Mouse (Mus musculus) lung, adult 2 months (tissue): ENCODE data around the gene Glo1. TPM values are rescaled to one million over a fixed set of nuclear protein-coding genes. Genes with fewer than 3 reads are reported as not detected.

ENCODE experiments used
- DNase-seq: peaks from one replicate; pipeline ENCODE4 v3.0.0; 2022
- H3K4me1 ChIP-seq: fragments of 200-500 bp; 2 replicates; pipeline ENCODE4 v1.6.1; 2011; ENCODE audit warnings: low read length; ENCODE audit not compliant: control insufficient read depth, insufficient read depth
- H3K4me3 ChIP-seq: fragments of 200-500 bp; replicated peaks from 2 replicates; pipeline ENCODE3; 2011; ENCODE audit warnings: low read depth, mild to moderate bottlenecking, control low read depth, low read length; ENCODE audit errors: extremely low read depth
- CTCF ChIP-seq: fragments of 200-500 bp; IDR thresholded peaks from 2 replicates; pipeline ENCODE4 v1.5.1; 2011; ENCODE audit warnings: mild to moderate bottlenecking, low read length, control low read depth; ENCODE audit not compliant: insufficient read depth
- POLR2A ChIP-seq: fragments of 200-500 bp; IDR thresholded peaks from 2 replicates; pipeline ENCODE4 v1.6.1; 2011; ENCODE audit warnings: low read depth, mild to moderate bottlenecking, control low read depth, low read length, borderline replicate concordance; ENCODE audit errors: extremely low read depth
- WGBS: fragments of 180-500 bp; shearing (Covaris S2); methylation state at CpG from one replicate; pipeline ENCODE4 v1.1.7; 2018; 5-methylcytosine and 5-hydroxymethylcytosine counted together
- polyA plus RNA-seq: library from polyadenylated mRNA; depleted of rRNA; stranded (reverse); fragments of >200 nt; gene quantifications from 2 replicates; pipeline ENCODE4 v1.2.3, GENCODE M21; 2012

Glo1 gene
- polyA plus RNA-seq, 1 experiment = 38.3 TPM

- DNase-seq = peak; percentile 76
- Histone ChIP-seq H3K4me1 (peaks cover 17% of the 10 kb centered on the region), H3K4me3 (peak overlapping the region; percentile 93)
- TF ChIP-seq POLR2A (no peak), CTCF (no peak)
- 1% methylated on average over 35 of the region's 35 CpGs for WGBS
Observed at GRCm38 (mm10) chr17:30575121-30575904, 51.4 kb downstream of the Glo1 start.

GRCm38 (mm10) chr17:30574783-30575075, 51.9 kb downstream of the Glo1 start:
- no peak overlapping the region for H3K4me3 ChIP-seq
- H3K4me1 ChIP-seq = peaks cover 21% of the 10 kb centered on the region
- no peak for TF ChIP-seq CTCF
- no peak for TF ChIP-seq POLR2A
- WGBS = 47% methylated on average over 8 of the region's 8 CpGs
- DNase-seq = no peak

GRCm38 (mm10) chr17:30573990-30574782, 52.5 kb downstream of the Glo1 start:
- TF ChIP-seq POLR2A (no peak), CTCF (no peak)
- DNase-seq = no peak
- no peak overlapping the region for H3K4me3 ChIP-seq
- 42% methylated on average over 8 of the region's 8 CpGs for WGBS
- peaks cover 21% of the 10 kb centered on the region for H3K4me1 ChIP-seq

- no peak for TF ChIP-seq CTCF
- TF ChIP-seq POLR2A = no peak
- no peak for DNase-seq
- H3K4me3 ChIP-seq = no peak overlapping the region
- WGBS = 48% methylated on average over 3 of the region's 3 CpGs
- peaks cover 17% of the 10 kb centered on the region for H3K4me1 ChIP-seq
Observed at GRCm38 (mm10) chr17:30570971-30571370, 55.7 kb downstream of the Glo1 start.

- Histone ChIP-seq H3K4me3 (no peak overlapping the region), H3K4me1 (peaks cover 16% of the 10 kb centered on the region)
- TF ChIP-seq CTCF (no peak), POLR2A (no peak)
- 26% methylated on average over 8 of the region's 8 CpGs for WGBS
- peak; percentile 57 for DNase-seq
Observed at GRCm38 (mm10) chr17:30570173-30570572, 56.5 kb downstream of the Glo1 start.

- no peak overlapping the region for H3K4me3 ChIP-seq
- no peak for TF ChIP-seq CTCF
- no peak for TF ChIP-seq POLR2A
- H3K4me1 ChIP-seq = peaks cover 7% of the 10 kb centered on the region
- DNase-seq = no peak
Observed at GRCm38 (mm10) chr17:30568473-30568872, 58.2 kb downstream of the Glo1 start.

GRCm38 (mm10) chr17:30564971-30565370, 61.7 kb downstream of the Glo1 start:
- no peak for DNase-seq
- 79% methylated on average over 7 of the region's 7 CpGs for WGBS
- Histone ChIP-seq H3K4me3 (no peak overlapping the region), H3K4me1 (peaks cover under 1% of the 10 kb centered on the region)
- TF ChIP-seq POLR2A (no peak), CTCF (no peak)

- H3K4me3 ChIP-seq = no peak overlapping the region
- TF ChIP-seq POLR2A = no peak
- TF ChIP-seq CTCF = no peak
- no peaks in the 10 kb centered on the region for H3K4me1 ChIP-seq
- WGBS = 61% methylated on average over 3 of the region's 3 CpGs
- DNase-seq = no peak
Observed at GRCm38 (mm10) chr17:30564407-30564806, 62.3 kb downstream of the Glo1 start.

- Histone ChIP-seq H3K4me3 (no peak overlapping the region), H3K4me1 (no peaks in the 10 kb centered on the region)
- WGBS = 60% methylated on average over 6 of the region's 6 CpGs
- DNase-seq = no peak
- TF ChIP-seq POLR2A (no peak), CTCF (no peak)
Observed at GRCm38 (mm10) chr17:30563484-30564075, 63.1 kb downstream of the Glo1 start.

- WGBS = 88% methylated on average over 2 of the region's 2 CpGs
- TF ChIP-seq CTCF = no peak
- TF ChIP-seq POLR2A = no peak
- H3K4me1 ChIP-seq = no peaks in the 10 kb centered on the region
- no peak overlapping the region for H3K4me3 ChIP-seq
- no peak for DNase-seq
Observed at GRCm38 (mm10) chr17:30562770-30563169, 63.9 kb downstream of the Glo1 start.
